Mouse (Mus musculus) neural tube, embryonic 15.5 days (tissue): ENCODE data around the gene March6. TPM values are rescaled to one million over a fixed set of nuclear protein-coding genes. Genes with fewer than 3 reads are reported as not detected.

Experiments used
- ATAC-seq: fragments of 200-750 bp; cut with Nextera tagmentation; 2 replicates; pipeline ENCODE4 v1.8.0; 2017; ENCODE audit warnings: mild to moderate bottlenecking, moderate TSS enrichment, moderate library complexity; ENCODE audit not compliant: low FRiP score
- H3K27ac ChIP-seq: fragments of 300-500 bp; sonication (generic); replicated peaks from 2 replicates; pipeline ENCODE4 v1.5.1; 2015; ENCODE audit warnings: mild to moderate bottlenecking, inconsistent platforms
- H3K27me3 ChIP-seq: fragments of 300-500 bp; sonication (generic); replicated peaks from 2 replicates; pipeline ENCODE4 v1.6.1; 2015; ENCODE audit warnings: inconsistent platforms
- H3K36me3 ChIP-seq: fragments of 300-500 bp; sonication (generic); 2 replicates; pipeline ENCODE4 v1.6.1; 2015; ENCODE audit warnings: inconsistent platforms
- H3K4me1 ChIP-seq: fragments of 300-500 bp; sonication (generic); 2 replicates; pipeline ENCODE4 v1.6.1; 2015; ENCODE audit warnings: inconsistent platforms
- H3K4me2 ChIP-seq: fragments of 300-500 bp; sonication (generic); 2 replicates; pipeline ENCODE4 v1.6.1; 2015; ENCODE audit warnings: inconsistent platforms, mild to moderate bottlenecking, moderate library complexity
- H3K4me3 ChIP-seq: fragments of 300-500 bp; sonication (generic); replicated peaks from 2 replicates; pipeline ENCODE4 v1.5.1; 2015; ENCODE audit warnings: mild to moderate bottlenecking, inconsistent platforms
- H3K9ac ChIP-seq: fragments of 300-500 bp; sonication (generic); replicated peaks from 2 replicates; pipeline ENCODE4 v1.6.1; 2015; ENCODE audit warnings: mild to moderate bottlenecking, inconsistent platforms
- H3K9me3 ChIP-seq: fragments of 300-500 bp; sonication (generic); replicated peaks from 2 replicates; pipeline ENCODE4 v1.6.1; 2016; ENCODE audit warnings: inconsistent platforms
- WGBS: fragments of 180-500 bp; shearing (Covaris S2); methylation state at CpG from one replicate; pipeline ENCODE4 v1.1.7; 2015; ENCODE audit warnings: mixed read lengths; 5-methylcytosine and 5-hydroxymethylcytosine counted together
- polyA plus RNA-seq: library from polyadenylated mRNA; unstranded; fragments of >200 nt; fragmentation: Nextera tagmentation; extraction: Ambion mirVana; gene quantifications from 2 replicates; pipeline ENCODE4 v1.2.1, GENCODE M21; 2015

The March6 gene
- polyA plus RNA-seq, 1 experiment from 2014 or later: 63.2 TPM

DNA sequence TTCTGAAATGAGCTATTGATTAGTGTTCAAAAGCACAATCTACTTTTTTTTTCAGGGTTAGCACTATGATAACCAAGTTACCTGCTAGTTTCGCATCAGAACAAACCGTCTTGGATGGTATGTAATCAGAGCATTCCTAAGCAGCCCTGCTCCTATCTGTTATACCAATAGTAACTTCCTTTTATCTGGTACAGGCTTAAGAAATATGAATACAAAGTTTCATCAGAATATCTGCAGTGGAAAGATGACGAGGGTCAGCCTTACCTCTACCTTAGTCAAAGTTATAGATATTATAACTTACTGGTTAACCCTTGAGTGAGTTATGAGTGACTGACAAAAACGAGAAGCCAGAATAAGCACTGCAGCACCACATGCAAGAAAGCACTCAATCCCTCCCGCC lies 64.6 kb downstream of the March6 start:
- 94% methylated on average over 5 of the region's 5 CpGs for WGBS
- Histone ChIP-seq H3K4me3 (no peak overlapping the region), H3K4me2 (no peak overlapping the region), H3K9ac (no peak overlapping the region), H3K27me3 (no peaks in the 10 kb centered on the region), H3K27ac (no peak overlapping the region), H3K4me1 (no peaks in the 10 kb centered on the region), H3K36me3 (peaks cover 70% of the 10 kb centered on the region), H3K9me3 (no peaks in the 10 kb centered on the region)
- no peak for ATAC-seq

DNA sequence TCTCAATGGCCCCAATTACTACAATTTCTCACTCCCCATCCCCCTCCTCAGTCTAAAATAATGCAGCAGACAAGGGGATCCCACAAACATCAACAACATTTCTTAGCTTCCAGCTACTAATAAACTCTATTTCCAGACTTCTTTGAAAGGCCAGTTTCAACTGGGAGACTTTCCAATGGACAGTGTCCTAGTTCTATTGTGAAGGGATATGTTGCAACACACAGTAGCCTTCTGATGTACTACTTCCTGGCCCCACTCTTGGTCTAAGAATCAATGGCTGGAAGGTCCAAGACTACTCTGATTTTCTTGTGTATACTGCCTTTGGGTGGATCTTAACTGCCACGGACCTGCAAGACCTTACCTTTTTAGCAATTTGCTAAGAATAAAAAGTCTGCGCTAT lies 65.0 kb downstream of the March6 start:
- Histone ChIP-seq H3K36me3 (peaks cover 75% of the 10 kb centered on the region), H3K9ac (no peak overlapping the region), H3K4me1 (no peaks in the 10 kb centered on the region), H3K9me3 (no peaks in the 10 kb centered on the region), H3K27ac (no peak overlapping the region), H3K27me3 (no peaks in the 10 kb centered on the region), H3K4me2 (no peak overlapping the region), H3K4me3 (no peak overlapping the region)
- 97% methylated on average over 2 of the region's 2 CpGs for WGBS
- ATAC-seq: no peak

DNA sequence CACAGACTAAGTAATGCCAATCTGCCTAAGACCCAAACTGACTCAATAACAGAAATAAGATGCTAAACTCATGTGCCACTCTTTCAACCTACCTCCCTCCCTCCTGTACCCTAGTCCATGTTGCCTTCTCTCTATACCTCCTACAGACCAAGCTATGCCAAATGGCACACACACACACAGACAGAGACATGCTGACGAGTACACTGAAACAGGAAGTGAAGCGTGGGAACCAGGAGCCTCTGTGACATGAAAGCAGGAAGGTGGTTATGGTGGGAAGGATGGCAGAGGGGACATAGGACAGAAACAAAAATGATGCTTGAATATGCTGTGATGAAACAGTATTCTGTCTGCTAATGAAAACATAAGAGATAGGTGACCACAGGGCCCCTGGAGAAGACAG lies 70.3 kb downstream of the March6 start:
- H3K4me2 ChIP-seq: no peak overlapping the region
- H3K27me3 ChIP-seq: no peaks in the 10 kb centered on the region
- peaks cover 77% of the 10 kb centered on the region for H3K36me3 ChIP-seq
- 86% methylated on average over 2 of the region's 2 CpGs for WGBS
- H3K27ac ChIP-seq: no peak overlapping the region
- H3K9me3 ChIP-seq: no peaks in the 10 kb centered on the region
- H3K9ac ChIP-seq: no peak overlapping the region
- no peak for ATAC-seq
- H3K4me3 ChIP-seq: no peak overlapping the region
- no peaks in the 10 kb centered on the region for H3K4me1 ChIP-seq

DNA sequence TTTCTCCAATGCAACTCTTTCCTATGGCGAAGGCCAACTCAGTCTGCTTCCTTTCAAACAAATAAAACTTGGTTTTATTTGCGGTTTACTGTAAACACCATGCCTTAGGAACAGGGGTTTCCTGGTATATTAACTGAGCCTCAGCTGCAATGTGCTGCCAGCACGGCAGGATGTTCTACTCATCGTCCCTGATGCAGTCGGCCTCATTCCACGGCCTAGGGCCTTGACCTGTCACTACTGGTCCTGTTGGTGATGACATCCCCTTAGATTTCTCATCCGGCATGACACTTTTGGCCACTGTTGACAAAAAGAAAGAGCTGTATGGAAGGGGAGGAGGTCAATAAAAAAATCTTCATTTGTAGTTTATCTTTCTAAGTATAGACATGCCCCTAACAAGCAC lies 72.8 kb downstream of the March6 start:
- no peaks in the 10 kb centered on the region for H3K9me3 ChIP-seq
- H3K36me3 ChIP-seq: peaks cover 53% of the 10 kb centered on the region
- no peaks in the 10 kb centered on the region for H3K27me3 ChIP-seq
- H3K27ac ChIP-seq: no peak overlapping the region
- WGBS: 94% methylated on average over 7 of the region's 7 CpGs
- H3K4me2 ChIP-seq: no peak overlapping the region
- ATAC-seq: no peak
- H3K4me1 ChIP-seq: peaks cover 5% of the 10 kb centered on the region; the same call in 1 of the 2 replicates
- no peak overlapping the region for H3K9ac ChIP-seq
- H3K4me3 ChIP-seq: no peak overlapping the region

DNA sequence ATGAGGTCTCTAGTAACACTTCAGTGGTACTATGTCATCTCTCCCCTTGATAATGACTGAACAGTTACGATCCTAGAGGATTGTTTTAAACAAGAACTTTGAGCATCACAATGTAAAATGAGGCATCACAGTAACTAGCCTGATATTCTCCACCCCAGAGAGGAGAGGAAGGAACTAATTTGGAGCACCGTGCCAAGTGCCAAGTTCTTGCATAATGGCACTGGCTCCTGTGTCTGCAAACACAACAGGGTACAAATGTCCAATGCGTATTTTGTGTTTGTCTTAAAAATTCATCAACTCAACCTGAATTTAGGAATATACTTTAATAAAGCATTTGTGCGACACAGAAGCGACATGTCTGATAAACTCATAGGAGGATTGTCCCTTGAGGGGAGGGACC lies 74.5 kb downstream of the March6 start:
- Histone ChIP-seq H3K4me1 (peaks cover 13% of the 10 kb centered on the region), H3K9ac (no peak overlapping the region), H3K4me2 (no peak overlapping the region), H3K27me3 (no peaks in the 10 kb centered on the region), H3K27ac (no peak overlapping the region), H3K4me3 (no peak overlapping the region), H3K9me3 (no peaks in the 10 kb centered on the region), H3K36me3 (peaks cover 36% of the 10 kb centered on the region)
- no peak for ATAC-seq
- 83% methylated on average over 5 of the region's 5 CpGs for WGBS

DNA sequence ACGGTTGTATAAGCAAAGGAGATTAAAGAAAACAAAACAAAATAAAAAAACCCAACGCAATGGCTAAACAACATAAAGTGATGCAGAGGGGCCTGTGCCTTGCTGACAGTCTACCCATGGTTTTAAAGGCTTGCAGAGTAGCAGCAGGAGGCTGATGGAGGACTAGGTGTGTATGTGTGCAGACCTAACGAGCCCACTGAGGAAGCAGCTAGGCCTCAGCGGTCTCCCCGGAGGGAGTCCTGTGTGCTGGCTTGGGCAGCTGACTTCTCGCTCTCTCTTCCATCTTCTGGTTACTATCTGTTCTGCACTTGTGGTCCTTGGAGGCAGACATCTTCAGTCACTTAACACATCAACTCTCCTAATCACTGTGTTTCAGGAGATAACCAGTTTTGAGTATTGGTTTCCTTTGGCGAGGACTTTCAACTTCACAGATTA lies 76.0 kb downstream of the March6 start:
- Histone ChIP-seq H3K27me3 (no peaks in the 10 kb centered on the region), H3K4me2 (no peak overlapping the region), H3K36me3 (peaks cover 21% of the 10 kb centered on the region), H3K9me3 (no peaks in the 10 kb centered on the region), H3K4me1 (peaks cover 13% of the 10 kb centered on the region), H3K9ac (no peak overlapping the region), H3K4me3 (no peak overlapping the region), H3K27ac (no peak overlapping the region)
- ATAC-seq: no peak
- WGBS: 83% methylated on average over 7 of the region's 7 CpGs

DNA sequence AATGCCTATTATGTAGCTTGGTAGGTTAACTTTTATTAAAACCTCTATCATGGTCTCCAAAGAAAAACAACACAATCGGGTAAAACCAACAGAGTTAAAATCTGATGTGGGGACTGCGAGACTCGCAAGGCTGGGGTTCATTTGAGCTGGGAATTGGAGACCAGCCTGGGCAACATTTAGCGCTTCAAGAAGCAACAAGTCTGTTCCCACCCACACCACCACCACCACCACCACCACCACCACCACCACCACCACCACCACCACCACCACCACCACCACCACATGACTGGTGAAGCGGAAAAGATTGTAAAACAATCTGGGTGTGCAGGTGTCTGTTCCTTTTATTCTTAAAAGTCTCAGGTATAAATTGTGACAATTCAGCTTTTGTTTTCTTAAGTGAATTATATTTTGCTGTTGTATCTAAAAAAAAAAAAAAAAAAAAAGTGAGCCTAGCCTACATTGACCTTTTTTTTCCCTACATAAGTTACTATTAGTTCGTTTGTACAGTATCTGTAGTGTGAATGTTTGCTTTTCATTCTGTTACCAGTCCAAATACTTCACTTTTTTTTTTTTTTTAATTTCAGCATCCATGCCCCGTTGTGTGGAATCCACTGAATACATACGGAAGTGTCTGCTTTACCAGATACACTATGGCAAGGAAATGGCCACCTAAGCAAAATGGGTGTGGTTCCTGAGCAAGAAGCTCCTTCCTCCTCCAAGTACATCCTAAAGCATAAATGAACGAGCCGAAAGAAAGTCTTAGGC lies 76.6 kb downstream of the March6 start:
- peak overlapping the region; percentile 86 for H3K27ac ChIP-seq
- WGBS: 56% methylated on average over 10 of the region's 10 CpGs
- peak overlapping the region; percentile 71 for H3K4me3 ChIP-seq
- no peaks in the 10 kb centered on the region for H3K27me3 ChIP-seq
- H3K4me2 ChIP-seq: peak overlapping the region; percentile 76
- peak; percentile 22; the same call in 1 of the 2 replicates for ATAC-seq
- peak overlapping the region; percentile 76; the same call in 1 of the 2 replicates for H3K9ac ChIP-seq
- peaks cover 15% of the 10 kb centered on the region for H3K36me3 ChIP-seq
- no peaks in the 10 kb centered on the region for H3K9me3 ChIP-seq
- H3K4me1 ChIP-seq: peaks cover 13% of the 10 kb centered on the region

DNA sequence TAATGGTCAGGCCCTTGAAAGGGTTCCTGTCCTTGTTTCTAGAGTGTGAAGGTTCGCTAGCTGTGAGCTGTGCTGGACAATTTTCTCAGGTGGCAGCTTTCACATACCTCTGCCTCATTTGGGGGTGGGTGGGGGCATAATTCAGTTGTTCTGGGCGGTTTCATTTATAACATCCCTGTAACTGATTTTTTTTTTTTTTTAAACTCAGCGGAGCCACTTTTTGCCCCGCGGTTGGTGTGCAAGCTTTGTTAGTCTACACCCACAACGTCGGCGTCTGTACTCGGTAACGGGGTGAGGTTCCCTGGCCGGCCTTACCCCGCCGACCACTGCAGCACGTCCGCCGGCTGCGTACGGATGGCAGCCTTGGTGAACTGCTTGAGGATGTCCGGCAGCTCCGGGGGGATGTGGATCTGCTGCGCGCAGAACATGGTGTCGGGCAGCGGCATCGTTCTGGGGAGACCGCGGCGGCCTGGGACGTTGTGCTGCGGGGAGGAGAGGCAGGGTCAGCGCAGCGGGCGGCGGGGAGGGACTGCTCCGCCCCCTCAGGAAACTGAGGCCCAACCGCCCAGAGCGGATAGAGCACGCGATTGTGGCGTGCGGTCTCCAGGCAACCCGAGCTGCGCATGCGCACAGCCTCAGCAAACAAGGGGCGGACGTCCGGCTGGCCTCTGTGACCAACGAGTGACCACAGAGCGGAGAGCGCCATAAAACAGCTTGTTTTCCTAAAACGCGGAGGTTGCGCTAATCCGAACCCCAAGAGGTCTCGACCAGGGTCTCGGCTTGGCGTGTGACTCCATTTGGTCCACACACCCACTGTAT lies 77.5 kb downstream of the March6 start, which contains the start of gene Ropn1l:
Gene Ropn1l, minus strand, starts transcription at position 640 of the 819 bp plus-strand sequence.
- peak; percentile 94 for ATAC-seq
- no peaks in the 10 kb centered on the region for H3K9me3 ChIP-seq
- H3K9ac ChIP-seq: peak within 1 kb of the TSS; percentile 76
- H3K4me1 ChIP-seq: peaks cover 13% of the 10 kb centered on the region
- H3K4me3 ChIP-seq: peak within 1 kb of the TSS; percentile 71
- H3K4me2 ChIP-seq: peak within 1 kb of the TSS; percentile 76
- H3K36me3 ChIP-seq: peaks cover 7% of the 10 kb centered on the region
- H3K27me3 ChIP-seq: no peaks in the 10 kb centered on the region
- WGBS: 2% methylated on average over 48 of the region's 57 CpGs
- peak within 1 kb of the TSS; percentile 86 for H3K27ac ChIP-seq

DNA sequence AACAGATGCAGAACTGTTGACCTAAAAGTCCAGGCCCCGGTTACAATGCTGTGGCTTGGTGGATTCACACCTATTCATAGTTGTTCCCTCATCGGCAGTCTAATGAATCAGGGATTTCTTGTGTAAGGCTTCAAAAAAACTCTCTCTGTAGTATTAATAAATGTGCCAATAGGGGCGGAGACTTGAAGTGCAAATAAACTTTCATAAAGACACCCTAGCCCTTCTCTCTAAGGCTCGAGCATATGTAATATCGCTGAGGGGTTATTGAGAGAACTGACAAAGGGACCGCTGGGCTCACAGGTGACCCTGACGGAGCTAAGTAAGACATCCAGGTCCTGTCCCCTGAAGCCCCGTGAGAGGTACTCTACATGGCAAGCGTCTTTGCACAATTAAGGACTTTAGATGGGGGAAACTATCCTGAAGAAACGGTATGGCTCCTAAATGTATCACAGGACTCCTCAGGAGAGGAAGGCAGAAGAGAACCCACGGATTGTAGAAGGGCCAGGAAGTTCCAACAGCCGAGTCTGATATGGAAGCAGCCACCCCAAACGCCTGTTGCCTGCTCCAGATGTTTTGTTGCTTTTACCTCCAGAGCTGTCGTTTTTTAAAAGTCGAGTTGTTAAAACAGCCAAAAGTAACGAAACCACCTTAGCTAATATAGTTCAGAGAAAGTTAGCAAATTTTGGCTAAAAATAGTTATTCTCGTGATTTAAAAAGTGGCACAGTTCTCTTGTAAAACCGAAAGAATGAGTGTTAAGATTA lies 78.3 kb downstream of the March6 start:
- 59% methylated on average over 18 of the region's 18 CpGs for WGBS
- peak overlapping the region; percentile 86; the same call in 1 of the 2 replicates for H3K27ac ChIP-seq
- H3K9ac ChIP-seq: 0 out of 2 replicates have a peak overlapping the region, but pooled peaks have one; percentile 76

DNA sequence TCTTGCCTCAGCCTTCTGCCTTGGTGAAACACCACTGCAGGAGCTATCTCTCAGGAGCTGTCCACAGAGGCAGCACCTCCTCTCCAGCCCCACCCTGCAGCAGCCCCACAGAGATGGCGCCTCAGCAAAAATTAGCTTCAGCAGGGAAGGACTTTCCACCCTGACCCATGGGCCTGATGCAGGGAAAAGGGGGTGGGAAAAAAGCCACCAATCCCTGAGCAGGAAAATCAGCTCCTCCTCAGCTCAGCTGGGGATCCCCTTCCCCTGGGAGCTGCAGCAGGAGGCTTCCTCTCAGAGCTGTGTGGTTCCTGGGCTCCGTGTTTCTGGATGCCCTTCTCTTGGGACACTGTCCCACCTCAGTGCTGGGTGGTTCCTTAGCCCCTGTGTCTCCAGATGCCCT lies 81.1 kb downstream of the March6 start:
- WGBS: 29% methylated on average over 2 of the region's 2 CpGs
- ATAC-seq: no peak
- peaks cover 16% of the 10 kb centered on the region for H3K4me1 ChIP-seq

More for the DNA sequence above, 78.3 kb downstream of the March6 start:
- ATAC-seq: no peak
- Histone ChIP-seq H3K4me2 (peak overlapping the region; percentile 76), H3K9me3 (no peaks in the 10 kb centered on the region), H3K4me3 (peak overlapping the region; percentile 71), H3K4me1 (peaks cover 13% of the 10 kb centered on the region), H3K27me3 (no peaks in the 10 kb centered on the region), H3K36me3 (peaks cover 3% of the 10 kb centered on the region)

DNA sequence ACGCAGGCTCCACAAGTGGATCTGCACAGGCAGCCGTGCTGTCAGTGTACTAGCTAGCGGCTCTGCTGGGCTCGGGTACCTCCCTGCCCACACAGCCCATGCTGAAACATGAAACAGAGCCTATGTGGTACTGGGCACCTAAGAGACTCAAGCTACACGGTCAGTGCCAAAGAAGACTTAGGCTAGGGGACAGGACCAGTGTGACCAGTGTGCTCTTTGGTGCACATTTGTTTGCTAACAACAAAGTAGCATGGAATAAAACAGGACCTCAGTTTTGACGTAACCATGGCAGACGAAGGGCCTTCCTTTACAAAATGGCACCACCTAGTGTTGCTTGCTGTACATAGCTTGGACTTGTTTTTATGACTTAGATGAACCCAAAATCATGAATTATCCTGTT lies 83.7 kb downstream of the March6 start:
- Histone ChIP-seq H3K36me3 (no peaks in the 10 kb centered on the region), H3K27me3 (no peaks in the 10 kb centered on the region), H3K9ac (no peak overlapping the region), H3K27ac (no peak overlapping the region), H3K4me3 (no peak overlapping the region), H3K4me2 (0 out of 2 replicates have a peak overlapping the region, but pooled peaks have one; percentile 20), H3K4me1 (0 out of 2 replicates have a peak, but pooled peaks cover 3% of the 10 kb centered on the region), H3K9me3 (no peaks in the 10 kb centered on the region)
- WGBS: 50% methylated on average over 7 of the region's 7 CpGs
- peak; percentile 62 for ATAC-seq

More for the DNA sequence above, 81.1 kb downstream of the March6 start:
- Histone ChIP-seq H3K4me3 (no peak overlapping the region), H3K27me3 (no peaks in the 10 kb centered on the region), H3K36me3 (no peaks in the 10 kb centered on the region), H3K9me3 (no peaks in the 10 kb centered on the region), H3K9ac (no peak overlapping the region), H3K4me2 (no peak overlapping the region), H3K27ac (no peak overlapping the region)
